Mouse (Mus musculus) neural tube, embryonic 15.5 days (tissue): Measurements from ENCODE around the gene Fam205a1. TPM values are rescaled to one million over a fixed set of nuclear protein-coding genes. Genes with fewer than 3 reads are reported as not detected.
"Not testable (repeated sequence)": the region's sequence is repeated elsewhere in the genome, so short reads cannot be mapped to it uniquely, and the experiment has no call there.

Experiments
- ATAC-seq: fragments of 200-750 bp; cut with Nextera tagmentation; 2 replicates; pipeline ENCODE4 v1.8.0; 2017; ENCODE audit warnings: mild to moderate bottlenecking, moderate TSS enrichment, moderate library complexity; ENCODE audit not compliant: low FRiP score
- H3K27ac ChIP-seq: fragments of 300-500 bp; sonication (generic); replicated peaks from 2 replicates; pipeline ENCODE4 v1.5.1; 2015; ENCODE audit warnings: mild to moderate bottlenecking, inconsistent platforms
- H3K27me3 ChIP-seq: fragments of 300-500 bp; sonication (generic); replicated peaks from 2 replicates; pipeline ENCODE4 v1.6.1; 2015; ENCODE audit warnings: inconsistent platforms
- H3K36me3 ChIP-seq: fragments of 300-500 bp; sonication (generic); 2 replicates; pipeline ENCODE4 v1.6.1; 2015; ENCODE audit warnings: inconsistent platforms
- H3K4me1 ChIP-seq: fragments of 300-500 bp; sonication (generic); 2 replicates; pipeline ENCODE4 v1.6.1; 2015; ENCODE audit warnings: inconsistent platforms
- H3K4me2 ChIP-seq: fragments of 300-500 bp; sonication (generic); 2 replicates; pipeline ENCODE4 v1.6.1; 2015; ENCODE audit warnings: inconsistent platforms, mild to moderate bottlenecking, moderate library complexity
- H3K4me3 ChIP-seq: fragments of 300-500 bp; sonication (generic); replicated peaks from 2 replicates; pipeline ENCODE4 v1.5.1; 2015; ENCODE audit warnings: mild to moderate bottlenecking, inconsistent platforms
- H3K9ac ChIP-seq: fragments of 300-500 bp; sonication (generic); replicated peaks from 2 replicates; pipeline ENCODE4 v1.6.1; 2015; ENCODE audit warnings: mild to moderate bottlenecking, inconsistent platforms
- H3K9me3 ChIP-seq: fragments of 300-500 bp; sonication (generic); replicated peaks from 2 replicates; pipeline ENCODE4 v1.6.1; 2016; ENCODE audit warnings: inconsistent platforms
- WGBS: fragments of 180-500 bp; shearing (Covaris S2); methylation state at CpG from one replicate; pipeline ENCODE4 v1.1.7; 2015; ENCODE audit warnings: mixed read lengths; 5-methylcytosine and 5-hydroxymethylcytosine counted together
- polyA plus RNA-seq: library from polyadenylated mRNA; unstranded; fragments of >200 nt; fragmentation: Nextera tagmentation; extraction: Ambion mirVana; gene quantifications from 2 replicates; pipeline ENCODE4 v1.2.1, GENCODE M21; 2015

Gene Fam205a1
- polyA plus RNA-seq: 0.08 TPM in 1 of 2 replicates, not detected in the other

GRCm38 (mm10) chr4:42853788-42854187, at the start of gene Fam205a1:
Gene Fam205a1 (minus strand): TSS chr4:42853888.
- H3K9ac ChIP-seq, H3K27ac ChIP-seq, H3K4me2 ChIP-seq, H3K4me3 ChIP-seq, ATAC-seq, H3K27me3 ChIP-seq, H3K4me1 ChIP-seq, H3K9me3 ChIP-seq, H3K36me3 ChIP-seq: not testable (repeated sequence)
- WGBS: 93% methylated on average over 1 of the region's 1 CpGs

GRCm38 (mm10) chr4:42902730-42903129, 49.0 kb upstream of the Fam205a1 start:
- Histone ChIP-seq H3K9ac (no peak overlapping the region), H3K27ac (no peak overlapping the region), H3K4me1 (no peaks in the 10 kb centered on the region), H3K27me3 (no peaks in the 10 kb centered on the region), H3K4me3 (no peak overlapping the region), H3K4me2 (no peak overlapping the region), H3K9me3 (no peaks in the 10 kb centered on the region), H3K36me3 (no peaks in the 10 kb centered on the region)
- ATAC-seq: no peak
- 91% methylated on average over 5 of the region's 5 CpGs for WGBS

- H3K9me3 ChIP-seq: no peaks in the 10 kb centered on the region
- no peak overlapping the region for H3K27ac ChIP-seq
- H3K4me1 ChIP-seq: no peaks in the 10 kb centered on the region
- 63% methylated on average over 9 of the region's 9 CpGs for WGBS
- H3K36me3 ChIP-seq: no peaks in the 10 kb centered on the region
- H3K4me3 ChIP-seq: no peak overlapping the region
- no peaks in the 10 kb centered on the region for H3K27me3 ChIP-seq
- H3K9ac ChIP-seq: no peak overlapping the region
- no peak for ATAC-seq
- H3K4me2 ChIP-seq: no peak overlapping the region
These were observed 48.5 kb upstream of the Fam205a1 start for GRCm38 (mm10) chr4:42902174-42902573.

DNA sequence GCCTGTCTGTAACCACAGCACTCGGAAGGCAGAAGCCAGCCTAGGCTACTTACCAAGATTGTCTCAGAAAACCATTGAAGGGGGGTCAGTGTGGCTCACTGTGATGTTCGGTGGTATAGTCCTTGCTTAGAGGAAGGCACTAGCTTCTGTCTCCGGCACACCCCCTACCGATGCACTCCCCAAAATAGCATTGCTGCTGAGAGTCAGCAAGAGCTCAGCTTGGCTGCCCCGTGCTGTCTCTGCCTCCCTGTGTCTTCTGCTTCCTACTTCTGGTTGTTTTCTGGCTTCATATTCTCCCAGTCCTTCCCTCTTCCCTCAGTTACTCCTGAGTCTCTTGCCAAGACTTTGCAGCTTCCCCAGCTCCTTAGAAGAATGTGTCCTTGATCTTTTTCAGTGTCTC, 47.2 kb upstream of the Fam205a1 start:
- no peaks in the 10 kb centered on the region for H3K36me3 ChIP-seq
- WGBS: 71% methylated on average over 5 of the region's 5 CpGs
- H3K4me1 ChIP-seq: no peaks in the 10 kb centered on the region
- H3K9ac ChIP-seq: no peak overlapping the region
- H3K27me3 ChIP-seq: no peaks in the 10 kb centered on the region
- no peak overlapping the region for H3K27ac ChIP-seq
- H3K4me3 ChIP-seq: no peak overlapping the region
- H3K9me3 ChIP-seq: no peaks in the 10 kb centered on the region
- no peak for ATAC-seq
- H3K4me2 ChIP-seq: no peak overlapping the region

GRCm38 (mm10) chr4:42898914-42899313, 45.2 kb upstream of the Fam205a1 start:
- no peak overlapping the region for H3K4me3 ChIP-seq
- H3K9me3 ChIP-seq: no peaks in the 10 kb centered on the region
- H3K4me1 ChIP-seq: no peaks in the 10 kb centered on the region
- H3K36me3 ChIP-seq: no peaks in the 10 kb centered on the region
- no peak overlapping the region for H3K27ac ChIP-seq
- WGBS: 41% methylated on average over 3 of the region's 3 CpGs
- no peak for ATAC-seq
- H3K9ac ChIP-seq: no peak overlapping the region
- H3K4me2 ChIP-seq: no peak overlapping the region
- H3K27me3 ChIP-seq: no peaks in the 10 kb centered on the region

DNA sequence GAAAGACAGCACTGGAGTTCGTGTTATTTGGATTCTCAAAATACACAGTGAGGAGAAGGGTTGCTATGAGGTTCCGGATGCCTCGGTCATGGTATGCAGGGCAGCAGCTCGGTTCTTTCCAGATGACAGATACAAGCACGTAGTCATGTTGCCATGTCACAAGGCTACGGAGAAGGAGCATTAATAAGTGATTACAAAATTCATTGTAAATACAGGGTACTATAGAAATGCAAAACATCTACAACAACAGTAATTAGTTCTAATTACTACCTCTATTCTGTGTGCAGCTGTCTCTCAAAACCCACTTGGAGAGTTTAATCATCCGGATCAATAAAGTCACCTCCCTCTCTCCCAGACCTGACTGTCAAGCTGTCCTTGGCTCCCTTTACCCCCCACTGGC, 41.4 kb upstream of the Fam205a1 start:
- 53% methylated on average over 7 of the region's 7 CpGs for WGBS
- H3K9ac ChIP-seq: no peak overlapping the region
- no peaks in the 10 kb centered on the region for H3K27me3 ChIP-seq
- H3K4me3 ChIP-seq: no peak overlapping the region
- H3K27ac ChIP-seq: no peak overlapping the region
- H3K4me1 ChIP-seq: no peaks in the 10 kb centered on the region
- H3K9me3 ChIP-seq: no peaks in the 10 kb centered on the region
- no peak overlapping the region for H3K4me2 ChIP-seq
- H3K36me3 ChIP-seq: no peaks in the 10 kb centered on the region
- no peak for ATAC-seq

DNA sequence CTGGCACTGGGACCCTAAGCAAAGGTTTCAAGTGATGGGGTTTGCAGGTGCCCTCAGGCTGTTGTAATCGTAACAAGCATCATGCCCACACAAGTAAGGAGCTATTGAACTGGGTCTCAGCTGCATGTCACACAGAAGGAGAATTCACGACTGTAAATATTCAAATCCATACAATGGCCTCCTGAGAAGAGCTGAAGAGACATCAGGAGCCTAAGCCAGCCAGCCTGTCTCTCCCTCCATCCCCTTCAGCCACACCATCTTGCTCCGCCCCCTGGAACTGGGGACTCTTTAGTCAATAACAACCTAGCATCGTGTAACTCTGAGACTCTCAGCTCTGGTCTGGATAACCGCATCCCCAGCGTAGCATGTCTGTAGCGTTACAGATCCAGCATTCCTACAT, 37.5 kb upstream of the Fam205a1 start:
- H3K4me3 ChIP-seq: no peak overlapping the region
- H3K27me3 ChIP-seq: no peaks in the 10 kb centered on the region
- no peak for ATAC-seq
- H3K36me3 ChIP-seq: no peaks in the 10 kb centered on the region
- H3K27ac ChIP-seq: no peak overlapping the region
- no peaks in the 10 kb centered on the region for H3K9me3 ChIP-seq
- no peak overlapping the region for H3K4me2 ChIP-seq
- 56% methylated on average over 7 of the region's 7 CpGs for WGBS
- no peaks in the 10 kb centered on the region for H3K4me1 ChIP-seq
- H3K9ac ChIP-seq: no peak overlapping the region

DNA sequence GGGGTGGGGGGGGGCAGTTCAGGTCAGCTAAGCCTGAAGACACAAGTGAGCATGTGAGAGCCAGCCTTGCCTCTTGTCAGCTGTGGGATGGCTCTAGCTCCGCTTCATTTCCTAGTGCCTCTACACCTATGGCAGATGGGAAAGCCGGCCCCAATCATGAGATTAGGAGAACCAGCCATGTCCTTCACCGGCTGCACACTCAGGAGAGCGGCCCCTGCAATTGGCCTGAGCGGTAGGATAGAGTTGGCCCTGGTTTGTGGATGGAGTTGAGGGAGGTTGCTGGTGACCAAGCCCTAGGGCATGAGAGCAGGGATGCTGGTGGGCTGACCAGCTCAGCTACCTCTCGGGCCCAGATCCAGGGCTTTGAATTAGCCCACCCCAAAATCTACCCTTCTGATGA, 35.1 kb upstream of the Fam205a1 start:
- H3K27ac ChIP-seq: no peak overlapping the region
- no peaks in the 10 kb centered on the region for H3K9me3 ChIP-seq
- no peaks in the 10 kb centered on the region for H3K36me3 ChIP-seq
- H3K4me3 ChIP-seq: no peak overlapping the region
- no peak overlapping the region for H3K4me2 ChIP-seq
- H3K27me3 ChIP-seq: no peaks in the 10 kb centered on the region
- H3K9ac ChIP-seq: no peak overlapping the region
- ATAC-seq: no peak
- H3K4me1 ChIP-seq: no peaks in the 10 kb centered on the region
- WGBS: 94% methylated on average over 6 of the region's 6 CpGs

GRCm38 (mm10) chr4:42886926-42887325, 33.2 kb upstream of the Fam205a1 start:
- Histone ChIP-seq H3K36me3 (no peaks in the 10 kb centered on the region), H3K9ac (no peak overlapping the region), H3K4me2 (no peak overlapping the region), H3K9me3 (no peaks in the 10 kb centered on the region), H3K4me1 (no peaks in the 10 kb centered on the region), H3K27me3 (no peaks in the 10 kb centered on the region), H3K27ac (no peak overlapping the region), H3K4me3 (no peak overlapping the region)
- ATAC-seq: no peak
- WGBS: 93% methylated on average over 6 of the region's 6 CpGs

DNA sequence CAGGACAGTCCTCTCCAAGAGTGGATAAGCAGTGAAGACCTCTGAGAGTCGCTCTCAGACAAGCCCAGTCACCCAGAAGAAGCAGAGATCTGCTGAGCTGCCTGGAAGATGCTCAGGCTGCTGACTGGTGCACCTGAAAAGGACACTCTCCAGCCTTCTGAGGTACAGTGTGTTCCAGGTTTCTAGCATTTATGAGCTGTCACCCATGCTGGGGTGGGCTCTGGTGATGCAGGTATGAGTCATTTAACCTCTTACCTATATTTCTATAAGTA, 26.9 kb upstream of the Fam205a1 start:
- Histone ChIP-seq H3K27me3 (no peaks in the 10 kb centered on the region), H3K36me3 (no peaks in the 10 kb centered on the region), H3K9ac (no peak overlapping the region), H3K4me1 (no peaks in the 10 kb centered on the region), H3K4me3 (no peak overlapping the region), H3K27ac (no peak overlapping the region), H3K4me2 (no peak overlapping the region), H3K9me3 (no peaks in the 10 kb centered on the region)
- no peak for ATAC-seq
- WGBS: 58% methylated on average over 1 of the region's 1 CpGs

DNA sequence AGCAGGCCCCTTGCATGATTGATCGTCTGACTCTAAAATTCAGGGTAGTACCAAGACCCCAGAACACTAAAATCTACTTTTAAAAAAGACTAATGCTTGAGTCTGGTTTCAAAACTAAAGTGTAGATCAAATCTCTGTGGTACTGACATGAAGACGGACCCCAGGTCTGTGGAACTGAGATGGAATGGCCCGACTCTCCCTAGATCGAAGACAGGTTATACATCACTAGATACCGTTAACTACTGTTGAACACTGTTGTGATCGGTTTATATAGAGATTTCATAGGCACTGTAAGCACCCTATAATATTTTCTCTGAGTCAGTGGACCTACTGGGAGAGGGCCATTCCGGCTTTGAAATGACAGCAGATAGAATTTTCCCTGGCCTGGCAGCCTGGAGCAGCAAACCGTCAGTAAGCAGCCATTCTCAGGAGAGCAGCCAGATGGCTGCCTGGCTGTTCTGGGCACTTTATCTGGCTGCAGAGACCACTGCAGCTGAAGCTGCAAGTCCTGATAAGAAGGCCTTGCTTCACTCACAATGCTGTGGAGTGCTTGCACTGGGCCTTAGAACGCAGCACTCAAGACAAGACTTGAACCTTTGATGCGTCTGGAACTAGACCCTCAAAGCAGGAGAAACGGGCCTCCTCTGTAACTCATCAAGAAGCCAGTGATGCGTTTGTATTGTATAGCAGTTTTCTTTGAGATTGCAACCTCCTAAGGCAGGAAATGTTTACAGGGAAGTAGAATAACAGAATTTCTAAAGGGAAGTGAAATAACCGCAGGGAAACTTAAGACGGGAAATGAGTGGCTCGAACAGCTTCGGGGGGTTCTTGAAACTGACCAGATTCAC, 26.4 kb upstream of the Fam205a1 start:
- H3K9me3 ChIP-seq: no peaks in the 10 kb centered on the region
- no peak overlapping the region for H3K27ac ChIP-seq
- no peak overlapping the region for H3K4me2 ChIP-seq
- no peak overlapping the region for H3K9ac ChIP-seq
- 78% methylated on average over 16 of the region's 16 CpGs for WGBS
- no peak for ATAC-seq
- no peaks in the 10 kb centered on the region for H3K27me3 ChIP-seq
- no peaks in the 10 kb centered on the region for H3K36me3 ChIP-seq
- H3K4me3 ChIP-seq: no peak overlapping the region
- no peaks in the 10 kb centered on the region for H3K4me1 ChIP-seq

DNA sequence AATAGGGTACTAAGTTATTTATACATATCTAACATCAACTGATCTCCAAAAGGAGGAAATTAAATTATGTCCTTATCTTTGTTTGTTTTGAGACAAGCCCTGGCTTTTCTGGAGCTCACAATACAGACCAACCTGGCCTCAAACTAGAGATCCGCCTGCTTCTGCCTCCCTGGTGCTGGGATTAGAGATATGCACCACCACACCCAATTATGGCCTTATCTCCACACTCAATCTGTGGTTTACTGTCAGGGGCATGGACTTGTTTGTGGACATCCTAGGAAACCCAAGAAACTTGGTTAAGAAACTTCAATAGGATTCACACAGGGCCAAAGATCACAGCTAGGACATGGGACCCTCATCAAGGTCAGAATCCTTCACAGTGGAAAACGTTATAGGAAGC, 24.0 kb upstream of the Fam205a1 start:
- no peaks in the 10 kb centered on the region for H3K9me3 ChIP-seq
- 90% methylated on average over 2 of the region's 2 CpGs for WGBS
- no peaks in the 10 kb centered on the region for H3K4me1 ChIP-seq
- H3K4me3 ChIP-seq: no peak overlapping the region
- no peaks in the 10 kb centered on the region for H3K36me3 ChIP-seq
- no peak overlapping the region for H3K27ac ChIP-seq
- no peak overlapping the region for H3K9ac ChIP-seq
- no peak overlapping the region for H3K4me2 ChIP-seq
- H3K27me3 ChIP-seq: no peaks in the 10 kb centered on the region
- no peak for ATAC-seq
